Mouse (Mus musculus): Measurements from ENCODE around the gene Sel1l.

DNA sequence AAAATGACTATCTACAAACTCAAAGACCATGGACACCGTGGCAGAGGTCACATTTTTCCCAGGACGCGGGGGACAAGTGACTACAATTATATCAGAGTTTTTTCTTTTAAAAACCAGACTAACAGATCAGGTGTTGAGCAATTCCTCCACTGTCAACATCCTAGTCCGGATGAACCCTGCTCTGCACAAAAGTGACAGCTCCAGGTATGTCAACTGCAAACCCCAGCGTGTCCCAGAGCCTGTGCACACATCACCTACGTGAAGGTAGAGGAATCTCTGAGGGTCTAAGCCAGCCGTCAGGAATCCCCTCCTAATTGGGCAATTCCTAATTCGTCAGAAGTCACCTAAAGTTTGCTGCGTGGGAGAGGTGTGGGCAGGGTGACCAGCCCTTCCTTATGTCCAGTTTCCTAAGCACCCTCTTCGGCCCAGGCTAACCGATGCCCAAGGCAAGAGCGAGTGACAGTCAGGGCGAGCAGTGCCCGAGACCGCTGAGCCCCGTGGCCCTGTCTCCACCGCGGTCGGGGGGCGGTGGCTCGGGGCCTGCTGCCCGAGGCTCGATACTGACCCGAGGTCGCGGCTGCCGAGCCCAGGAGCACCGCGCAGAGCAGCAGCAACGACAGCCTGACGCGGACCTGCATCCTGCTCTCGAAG is 438 bp downstream of the Sel1l start:
- no peak for TF ChIP-seq CTCF (IDR thresholded peaks at IDR 0.05; ENCODE audit: low read depth)
- no peak for TF ChIP-seq EP300 (optimal IDR thresholded peaks at IDR 0.05)
